Mouse (Mus musculus) cerebellum, postnatal 36 days (tissue): Measurements from ENCODE around the gene Zfp595.
A peak's percentile ranks its signal among the peaks of the same experiment; 100 is the strongest.
"Not testable (repeated sequence)": the region's sequence is repeated elsewhere in the genome, so short reads cannot be mapped to it uniquely, and the experiment has no call there.

Experiments
- DNase-seq, 2 experiments: peaks; one replicate each; pipeline ENCODE4 v3.0.0; 2021 to 2022; ENCODE audit warnings: mixed read lengths in 2 of 2

The Zfp595 gene

GRCm38 (mm10) chr13:67332019-67332724, at the start of gene Zfp595:
Zfp595 (minus strand) TSS chr13:67332570.
- DNase-seq: peak; percentile 64 to 78

GRCm38 (mm10) chr13:67376255-67376654, 43.9 kb upstream of the Zfp595 start:
- DNase-seq: not testable (repeated sequence)

GRCm38 (mm10) chr13:67375050-67375911, 42.9 kb upstream of the Zfp595 start, which contains the start of the genes Gm28041 and Zfp456:
Gm28041 (minus strand) TSS chr13:67375733.
Zfp456 (minus strand) TSS chr13:67375810.
- peak; percentile 36 to 43 for DNase-seq

GRCm38 (mm10) chr13:67360131-67360744, 27.9 kb upstream of the Zfp595 start, which contains the start of the genes Gm28044 and Zfp953:
Gm28044 (minus strand) TSS chr13:67360536.
Zfp953 (minus strand) TSS chr13:67360605.
- peak; percentile 84 to 93 for DNase-seq

- DNase-seq: no peak
Measured at GRCm38 (mm10) chr13:67351854-67352253, 19.5 kb upstream of the Zfp595 start.

- no peak for DNase-seq
Measured at GRCm38 (mm10) chr13:67343422-67343821, 11.1 kb upstream of the Zfp595 start.

GRCm38 (mm10) chr13:67332877-67333276, 507 bp upstream of the Zfp595 start:
- DNase-seq: no peak

GRCm38 (mm10) chr13:67306718-67307117, 25.7 kb downstream of the Zfp595 start:
- no peak for DNase-seq

- DNase-seq: peak; percentile 82 to 94
Measured at GRCm38 (mm10) chr13:67305822-67306672, 26.3 kb downstream of the Zfp595 start, which contains the start of gene Zfp457. Zfp457 (minus strand) TSS chr13:67306485.

GRCm38 (mm10) chr13:67278314-67278713, 54.1 kb downstream of the Zfp595 start, which contains the start of gene Zfp458:
Zfp458 (minus strand) TSS chr13:67278466.
- DNase-seq: no peak

GRCm38 (mm10) chr13:67269383-67270065, 62.8 kb downstream of the Zfp595 start:
- peak in 1 of 2 experiments; percentile 3 for DNase-seq

- DNase-seq: peak; percentile 55 to 75
Measured at GRCm38 (mm10) chr13:67268568-67269369, 63.6 kb downstream of the Zfp595 start.
